Mouse (Mus musculus) MN1 (cell line): Measurements from ENCODE around the gene Rrp8.

ENCODE experiments used
- DNase-seq: peaks from one replicate; pipeline ENCODE4 v3.0.0-alpha.2; 2016; ENCODE audit warnings: low spot score

The Rrp8 gene

DNA sequence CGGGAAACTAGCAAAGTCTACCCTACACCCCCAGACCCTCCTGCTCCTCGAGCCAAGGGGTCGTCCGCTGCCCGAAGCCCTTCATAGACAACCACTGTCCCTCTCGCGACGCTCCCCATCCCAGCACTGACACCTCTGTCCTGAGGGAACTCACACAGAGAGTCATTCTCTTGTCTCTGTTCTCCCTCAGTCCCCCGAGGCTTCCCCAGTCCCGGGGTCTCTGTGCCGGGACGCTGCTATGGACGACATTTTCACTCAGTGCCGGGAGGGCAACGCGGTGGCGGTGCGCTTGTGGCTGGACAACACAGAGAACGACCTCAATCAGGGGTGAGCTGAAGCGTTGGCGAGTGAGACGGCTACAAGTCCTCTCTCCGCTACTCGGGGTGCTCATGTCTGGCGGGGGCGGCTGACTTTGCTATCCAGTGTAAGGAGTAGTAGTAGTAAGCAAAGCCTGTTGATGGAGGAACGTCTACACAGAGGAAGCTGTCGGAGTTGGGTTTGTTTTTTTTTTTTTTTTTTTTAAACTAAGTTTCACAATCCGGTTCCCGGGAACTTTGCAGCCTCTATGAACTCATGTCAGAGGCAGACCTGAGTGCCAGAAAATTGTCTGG is at the start of gene Rrp8:
TSS of gene Rrp8 (minus strand) at position 475 of the 611 bp plus-strand sequence.
- peak; percentile 32 for DNase-seq

DNA sequence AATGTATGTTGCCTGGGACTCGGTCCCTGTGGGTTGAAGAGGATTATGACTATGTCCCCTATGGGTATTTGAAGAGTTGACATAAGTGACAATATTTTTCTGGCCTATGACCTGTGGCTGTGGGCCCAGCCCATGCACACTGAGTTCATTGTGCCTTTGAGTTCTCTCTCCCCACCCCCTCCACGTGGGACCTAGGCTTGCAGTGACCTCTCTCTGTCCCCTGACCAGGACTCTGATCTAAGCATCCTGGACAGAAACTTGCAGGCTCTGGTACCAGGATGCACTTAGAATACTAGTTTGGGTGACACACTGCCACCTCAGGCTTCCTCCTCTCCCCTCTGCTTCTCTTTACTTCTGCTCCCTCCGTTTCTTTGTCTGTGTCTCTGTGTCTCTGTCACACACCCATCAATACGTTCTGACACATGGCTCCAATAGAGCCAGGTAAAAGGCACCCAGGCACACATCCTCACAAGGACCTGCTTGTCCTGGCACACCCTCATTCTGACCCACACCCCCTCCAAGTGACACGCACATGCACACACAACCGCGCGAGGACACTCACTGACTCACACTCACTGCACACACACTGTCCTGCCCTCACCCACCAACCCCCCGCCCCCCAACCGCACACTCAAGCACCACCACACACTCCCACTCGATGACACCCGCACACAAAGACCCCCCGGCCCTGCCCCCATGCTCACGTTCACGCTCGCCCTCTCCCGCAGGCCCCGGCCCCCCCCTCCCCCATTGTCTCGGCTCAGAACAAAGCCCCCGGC is 49.5 kb upstream of the Rrp8 start:
- peak; percentile 21 for DNase-seq

DNA sequence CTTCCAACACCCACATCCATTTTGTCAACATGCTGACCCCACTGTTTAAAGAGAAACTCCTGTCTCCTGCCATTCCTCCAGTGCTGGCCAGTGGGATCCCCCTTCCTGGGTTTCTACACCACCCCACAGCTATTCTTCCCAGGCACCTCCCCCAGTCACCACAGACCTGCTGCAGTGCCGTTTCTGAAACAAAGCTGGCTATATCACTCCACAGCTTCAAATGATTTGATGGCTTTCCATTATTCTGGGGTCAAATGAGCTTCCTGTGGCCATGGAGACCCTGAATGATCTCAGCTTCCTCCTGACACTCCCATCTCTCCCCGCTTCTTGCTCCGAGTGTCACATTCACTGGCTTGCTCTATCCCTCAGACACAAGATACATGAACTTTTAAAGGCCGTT is 47.4 kb upstream of the Rrp8 start:
- DNase-seq, result no peak

DNA sequence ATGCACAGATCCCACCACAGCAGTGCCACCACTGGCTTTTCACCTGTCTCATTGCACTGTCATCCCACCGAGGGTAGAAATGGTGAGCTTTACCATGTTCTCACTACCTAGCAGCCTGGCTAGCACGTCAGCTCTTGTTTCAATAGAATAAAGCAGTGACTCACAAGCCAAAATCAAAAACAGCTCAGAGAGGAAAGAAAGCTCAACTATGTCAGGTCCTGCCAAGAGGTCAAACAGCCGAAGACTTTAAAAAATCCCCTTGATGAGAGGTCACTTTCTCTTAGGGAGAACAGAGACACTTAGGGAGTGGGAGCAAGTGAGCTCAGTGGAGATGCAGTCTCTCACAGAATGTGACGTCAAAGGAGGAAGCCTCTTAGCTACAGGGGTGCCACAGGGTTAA is 46.7 kb upstream of the Rrp8 start:
- DNase-seq, result no peak

DNA sequence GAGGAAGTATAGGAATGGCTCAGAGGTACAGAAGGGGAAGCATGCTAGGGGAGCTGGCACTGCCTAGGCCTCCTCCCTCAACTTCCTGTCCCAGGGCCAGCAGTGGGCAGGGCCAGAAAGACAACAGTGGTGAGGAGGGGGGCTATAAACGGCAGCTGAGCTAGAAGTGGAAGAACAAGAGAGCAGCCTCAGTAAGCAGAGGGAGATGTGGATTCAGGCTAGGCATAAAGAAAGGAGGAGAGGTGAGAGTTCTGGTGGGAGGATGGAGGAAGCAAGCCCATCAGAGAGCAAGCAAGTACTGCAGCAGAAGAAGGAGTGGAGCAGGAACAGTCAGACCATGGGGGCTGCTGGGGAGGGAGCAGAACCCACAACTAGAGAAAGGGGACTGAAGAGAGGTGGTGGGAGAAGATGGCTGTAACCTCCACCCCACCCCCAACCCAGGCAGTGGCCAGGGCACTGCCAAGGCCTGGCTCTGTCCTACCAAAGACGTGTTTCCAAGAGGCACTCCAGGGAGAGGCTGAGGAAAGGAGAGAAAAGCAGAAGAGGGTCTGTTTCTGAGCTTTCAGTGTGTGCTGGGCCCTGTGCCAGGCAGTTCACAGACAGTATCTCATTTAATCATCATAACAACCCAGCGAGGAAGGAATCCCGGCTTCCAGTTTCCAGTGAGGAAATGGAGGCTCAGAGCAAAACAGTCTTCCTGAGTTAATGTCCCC is 41.5 kb upstream of the Rrp8 start:
- peak; percentile 69 for DNase-seq

DNA sequence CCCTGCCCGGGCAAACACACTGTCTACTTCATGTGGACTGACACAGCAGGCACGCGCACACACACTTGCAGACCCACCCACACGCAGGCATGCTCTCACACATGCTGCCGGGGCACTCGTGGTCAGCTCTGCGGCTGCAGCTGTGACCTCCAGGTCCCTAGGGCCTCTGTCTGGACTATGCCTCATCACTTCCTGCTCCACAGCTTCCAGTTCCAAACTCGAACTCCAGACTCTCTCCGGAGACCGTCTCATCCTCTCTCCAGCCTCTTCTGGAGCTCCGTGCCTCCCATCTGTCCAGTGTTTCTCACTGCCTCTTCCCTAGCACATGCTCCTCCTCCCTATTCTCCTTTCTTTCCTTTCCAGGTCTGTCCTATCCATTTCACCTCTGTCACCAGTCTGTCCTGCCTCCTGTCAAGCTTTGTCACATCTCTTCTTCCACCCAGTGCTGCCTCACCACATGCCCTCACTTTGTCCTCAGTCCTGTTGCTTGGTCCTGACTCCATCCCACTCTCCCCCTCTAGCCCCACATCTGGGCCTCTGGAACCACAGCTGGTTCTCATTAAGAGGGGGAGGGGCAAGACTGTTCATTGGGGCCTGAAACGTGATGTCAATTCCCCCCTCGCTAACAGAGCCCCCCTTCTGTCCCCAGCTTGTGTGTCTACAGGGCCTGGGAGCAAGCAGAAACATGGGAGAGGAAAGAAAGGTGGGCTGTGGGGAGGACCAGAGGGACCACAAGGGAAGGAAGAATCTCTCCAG is 40.8 kb upstream of the Rrp8 start:
- DNase-seq, result peak; percentile 78

DNA sequence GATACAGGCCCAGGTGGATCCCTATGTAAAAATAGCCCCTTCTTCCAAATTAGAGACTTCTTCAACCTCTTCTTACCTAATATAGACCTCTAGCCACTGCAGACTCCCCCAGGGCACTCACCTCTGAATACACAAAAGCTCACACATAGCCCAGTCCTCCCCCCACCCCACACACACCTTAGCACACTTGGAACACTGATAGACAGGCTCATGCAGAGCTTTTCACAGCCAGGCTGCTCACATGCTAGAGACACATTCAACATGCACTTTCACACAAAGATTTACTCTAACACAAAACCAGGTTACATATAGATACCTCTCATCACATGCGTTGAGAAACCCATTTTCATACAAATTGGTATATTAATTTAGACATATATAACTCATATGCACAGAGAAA is 40.1 kb upstream of the Rrp8 start:
- no peak for DNase-seq

DNA sequence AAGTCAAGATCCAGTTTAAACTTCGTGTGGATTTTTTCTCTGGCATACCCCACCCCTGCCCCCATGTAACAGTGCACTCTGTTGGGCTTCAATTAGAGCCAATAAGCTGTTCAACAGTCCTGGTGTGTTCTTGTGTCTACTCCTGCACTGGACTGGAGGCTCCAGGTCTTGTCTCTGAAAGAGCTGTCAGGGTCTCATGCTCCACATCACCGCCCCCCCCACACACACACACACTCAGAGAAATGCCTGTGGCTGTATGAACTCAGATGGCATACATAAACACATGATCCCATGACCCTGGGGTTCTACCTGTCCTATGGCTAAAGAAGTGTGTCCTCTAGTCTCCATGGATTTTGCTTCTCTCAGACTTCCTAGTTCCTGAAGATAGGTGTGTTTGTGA is 38.8 kb upstream of the Rrp8 start:
- DNase-seq, result no peak

DNA sequence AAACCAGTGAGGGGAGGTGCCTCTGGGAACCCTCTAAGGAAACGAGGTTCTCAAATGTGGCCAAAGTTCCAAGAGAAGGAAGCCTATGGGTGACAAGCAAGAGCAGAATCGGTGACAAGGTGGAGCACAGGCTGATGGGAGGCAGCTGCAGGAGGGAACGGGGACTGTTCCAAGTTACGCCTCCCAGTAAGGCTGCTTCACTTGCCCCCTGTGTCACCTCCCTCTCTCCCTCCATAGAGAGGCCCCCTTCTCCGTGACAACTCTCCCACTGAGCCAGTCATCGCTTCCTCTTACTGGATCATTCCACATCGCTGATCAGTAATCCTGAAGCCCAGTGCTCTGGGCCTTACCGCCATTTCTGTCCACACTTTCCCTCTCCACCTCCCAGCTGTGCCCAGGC is 37.5 kb upstream of the Rrp8 start:
- DNase-seq, result no peak

DNA sequence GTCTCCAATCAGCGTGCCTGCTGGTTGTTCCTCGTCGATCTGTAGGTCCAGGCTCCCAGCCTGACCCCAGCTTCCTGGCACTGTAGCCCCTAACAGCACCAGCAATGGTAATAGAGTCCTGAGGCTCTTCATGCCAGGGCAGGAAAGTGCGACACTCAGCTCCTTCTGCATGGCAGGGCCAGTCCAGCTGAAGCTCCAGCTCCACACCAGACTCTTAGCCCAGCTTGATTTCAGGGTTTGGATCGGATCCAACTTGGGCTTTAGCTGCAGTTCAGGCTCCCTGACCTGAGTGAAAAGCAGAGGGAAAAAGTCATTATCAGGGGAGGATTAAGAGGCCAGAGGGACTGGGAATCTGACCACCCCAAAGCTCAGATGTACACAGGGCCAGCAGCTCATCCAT is 35.9 kb upstream of the Rrp8 start:
- DNase-seq, result peak; percentile 43

DNA sequence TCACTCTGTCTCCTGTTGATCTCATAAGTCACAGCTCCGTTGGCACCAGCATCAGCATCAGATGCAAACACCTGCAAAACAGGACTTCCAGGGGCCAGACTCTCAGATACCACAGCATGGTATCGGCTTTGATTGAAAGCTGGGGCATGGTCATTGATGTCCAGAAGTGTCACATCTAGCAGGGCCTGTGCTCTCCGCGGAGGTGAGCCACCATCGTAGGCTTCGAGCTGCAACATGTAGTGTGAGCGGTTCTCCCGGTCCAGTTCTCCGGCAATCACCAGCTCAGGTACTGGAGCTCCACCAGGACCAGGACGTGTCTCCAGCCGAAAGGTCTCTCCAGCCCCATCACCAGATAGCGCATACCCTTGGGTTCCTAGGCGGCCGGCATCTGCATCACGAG is 35.1 kb upstream of the Rrp8 start:
- DNase-seq, result no peak

DNA sequence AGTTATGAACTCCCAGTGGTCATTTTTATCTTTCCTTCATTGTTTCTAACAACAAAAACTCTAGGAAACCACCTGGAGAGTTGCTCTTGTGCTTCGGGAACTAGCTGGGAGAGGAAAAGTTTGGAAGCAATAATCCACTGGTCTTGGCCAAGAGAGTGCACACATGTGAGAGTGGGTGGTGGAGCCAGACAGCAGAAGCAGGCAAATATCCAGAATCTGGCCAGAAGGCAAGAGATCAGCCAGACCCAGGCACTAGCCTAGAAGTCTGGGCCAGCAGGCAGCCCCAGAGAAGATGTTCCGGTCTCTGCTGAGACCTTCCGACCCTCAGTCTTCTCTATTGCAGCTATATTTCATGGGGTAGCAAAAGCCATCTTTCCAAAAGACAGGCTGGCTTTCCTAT is 32.8 kb upstream of the Rrp8 start:
- DNase-seq, result no peak

DNA sequence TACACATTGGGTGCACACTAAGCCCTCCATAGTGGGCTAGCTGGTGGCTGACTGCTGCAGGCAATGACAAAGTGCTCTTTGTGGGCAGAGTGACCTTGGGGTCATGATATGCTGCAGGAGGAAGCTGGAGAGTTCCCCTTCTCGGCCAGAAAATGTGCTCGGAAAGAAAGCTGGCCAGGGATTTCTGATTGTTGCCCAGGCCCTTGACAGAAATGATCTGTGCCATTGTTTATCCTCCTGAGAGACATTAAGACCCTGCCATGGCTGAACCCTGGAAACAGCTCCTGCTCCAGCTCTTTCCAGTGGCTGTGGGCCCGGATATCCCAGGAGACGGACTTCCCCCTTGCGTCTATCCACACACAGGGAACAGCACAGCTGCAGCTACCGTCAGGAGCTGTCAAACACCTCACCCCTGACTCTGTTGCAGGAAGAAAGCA is 30.6 kb upstream of the Rrp8 start:
- no peak for DNase-seq

DNA sequence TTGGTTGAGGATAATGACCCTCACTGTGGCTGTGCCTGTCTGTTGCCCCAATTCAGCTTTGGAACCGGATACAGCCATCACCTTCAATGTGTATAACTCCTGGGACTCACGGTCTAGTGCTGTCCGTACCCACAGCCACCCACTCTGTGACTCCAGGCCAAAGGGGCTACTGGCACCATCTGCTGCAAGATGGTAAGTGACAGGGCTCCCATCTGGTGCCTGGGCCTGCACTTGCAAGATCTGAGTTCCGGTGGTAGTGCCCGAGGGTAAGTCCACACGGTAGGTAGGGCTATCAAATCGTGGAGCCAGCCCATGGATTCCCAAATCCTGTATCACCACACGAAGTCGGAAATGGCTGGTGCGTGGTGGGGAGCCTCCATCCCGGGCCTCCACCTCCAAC is 27.1 kb upstream of the Rrp8 start:
- no peak for DNase-seq

DNA sequence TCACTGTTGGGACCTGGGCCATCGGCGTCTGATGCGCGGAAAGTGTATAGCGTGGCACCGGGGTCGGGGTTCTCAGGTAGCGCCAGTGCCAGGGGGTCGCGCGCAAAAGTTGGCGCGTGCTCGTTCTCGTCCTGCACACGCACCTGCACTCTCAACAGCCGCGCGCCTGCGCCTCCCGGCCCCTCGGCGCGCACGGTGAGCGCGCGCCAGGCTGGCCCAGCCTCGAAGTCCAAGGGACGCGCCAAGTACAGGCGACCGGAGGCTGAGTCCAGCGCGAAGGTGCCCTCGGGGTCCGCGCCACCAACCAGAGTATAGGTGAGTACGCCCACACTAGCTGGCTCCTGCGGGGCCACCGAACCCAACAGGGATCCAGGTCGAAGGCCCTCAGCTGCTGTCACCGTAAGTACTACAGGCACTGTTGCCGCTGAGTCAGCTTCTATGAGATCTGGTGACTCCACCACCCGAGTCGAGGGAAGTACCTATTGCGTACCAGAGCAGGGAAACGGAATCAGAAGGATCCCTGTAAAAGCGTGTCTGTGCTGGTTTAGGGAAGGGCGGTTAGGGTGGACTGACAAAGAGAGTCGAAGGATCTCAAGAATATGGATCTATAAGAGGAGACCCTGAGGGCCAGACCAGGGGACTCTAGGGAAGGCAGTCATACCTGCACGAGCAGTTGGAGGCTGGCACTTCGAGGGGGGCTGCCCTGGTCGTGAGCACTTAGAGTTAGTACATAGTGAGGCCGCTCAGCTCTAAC is 25.5 kb upstream of the Rrp8 start:
- DNase-seq, result no peak

DNA sequence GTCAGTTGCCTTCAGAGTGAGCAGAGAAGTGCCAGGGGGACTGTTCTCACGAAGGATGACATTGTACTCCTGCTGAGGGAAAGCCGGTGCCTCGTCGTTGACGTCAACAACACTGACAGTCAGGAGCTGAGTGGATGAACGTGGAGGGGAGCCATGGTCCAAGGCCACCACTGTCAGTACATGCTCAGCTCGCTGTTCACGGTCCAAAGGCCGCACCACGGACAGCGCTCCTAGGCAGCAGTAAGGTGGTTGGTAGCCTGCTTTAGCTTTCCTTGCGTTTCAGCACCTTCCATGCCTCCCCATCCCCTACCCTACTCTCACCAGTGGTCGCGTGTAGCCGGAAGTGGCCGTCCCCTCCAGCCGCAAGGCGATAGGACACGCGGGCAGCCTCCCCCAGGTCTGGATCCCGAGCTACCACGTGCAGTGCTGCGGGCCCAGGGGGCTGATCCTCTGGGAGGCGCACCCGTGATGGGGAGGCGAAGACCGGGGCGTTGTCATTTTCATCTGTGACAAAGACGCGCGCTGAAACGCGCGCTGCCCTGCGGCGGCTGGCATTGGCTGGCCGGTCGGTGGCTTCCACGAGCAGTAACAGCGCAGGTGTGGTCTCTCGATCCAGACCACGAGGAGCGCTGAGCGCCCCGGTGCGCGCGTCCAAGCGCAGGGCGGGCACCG is 24.8 kb upstream of the Rrp8 start:
- DNase-seq, result no peak

DNA sequence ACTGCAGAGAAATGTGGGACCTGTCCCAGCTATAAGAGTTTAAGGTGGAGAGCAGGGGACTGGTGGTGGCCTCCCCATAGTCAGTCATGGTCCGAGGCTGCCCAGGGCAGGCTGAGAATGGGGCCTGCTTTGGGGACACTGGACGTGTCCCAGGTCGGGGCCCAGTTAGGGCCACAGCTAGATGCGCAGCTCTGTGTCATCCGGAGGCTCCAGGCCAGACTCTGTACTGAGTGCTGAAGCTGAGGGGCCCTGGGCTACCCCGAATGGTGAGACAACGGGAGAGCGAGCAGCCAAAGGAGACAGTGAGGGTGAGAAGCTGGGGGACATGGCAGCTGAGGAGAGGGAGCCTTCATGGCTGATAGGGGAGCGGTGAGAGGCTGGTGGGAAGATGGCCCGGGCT is 16.1 kb upstream of the Rrp8 start:
- no peak for DNase-seq

DNA sequence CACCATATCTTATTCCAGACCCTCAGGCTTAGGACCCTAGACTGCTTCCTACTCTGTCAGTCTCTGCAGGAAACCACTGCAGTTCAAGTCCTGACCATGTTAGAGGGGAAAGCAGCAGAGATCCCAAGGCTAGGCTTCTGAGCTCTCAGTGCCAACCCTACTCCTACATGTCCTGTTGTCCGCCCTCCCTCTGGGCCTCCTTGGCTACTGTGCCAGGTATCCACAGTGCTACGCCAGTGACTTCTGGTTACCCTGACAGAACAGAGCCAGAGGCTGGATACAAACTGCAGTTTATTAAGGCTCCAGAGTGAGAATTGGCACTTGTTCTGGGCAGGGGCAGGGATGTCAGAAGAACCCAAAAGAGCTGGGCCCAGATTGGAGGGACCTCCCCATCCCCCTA is 15.5 kb upstream of the Rrp8 start:
- peak; percentile 13 for DNase-seq

DNA sequence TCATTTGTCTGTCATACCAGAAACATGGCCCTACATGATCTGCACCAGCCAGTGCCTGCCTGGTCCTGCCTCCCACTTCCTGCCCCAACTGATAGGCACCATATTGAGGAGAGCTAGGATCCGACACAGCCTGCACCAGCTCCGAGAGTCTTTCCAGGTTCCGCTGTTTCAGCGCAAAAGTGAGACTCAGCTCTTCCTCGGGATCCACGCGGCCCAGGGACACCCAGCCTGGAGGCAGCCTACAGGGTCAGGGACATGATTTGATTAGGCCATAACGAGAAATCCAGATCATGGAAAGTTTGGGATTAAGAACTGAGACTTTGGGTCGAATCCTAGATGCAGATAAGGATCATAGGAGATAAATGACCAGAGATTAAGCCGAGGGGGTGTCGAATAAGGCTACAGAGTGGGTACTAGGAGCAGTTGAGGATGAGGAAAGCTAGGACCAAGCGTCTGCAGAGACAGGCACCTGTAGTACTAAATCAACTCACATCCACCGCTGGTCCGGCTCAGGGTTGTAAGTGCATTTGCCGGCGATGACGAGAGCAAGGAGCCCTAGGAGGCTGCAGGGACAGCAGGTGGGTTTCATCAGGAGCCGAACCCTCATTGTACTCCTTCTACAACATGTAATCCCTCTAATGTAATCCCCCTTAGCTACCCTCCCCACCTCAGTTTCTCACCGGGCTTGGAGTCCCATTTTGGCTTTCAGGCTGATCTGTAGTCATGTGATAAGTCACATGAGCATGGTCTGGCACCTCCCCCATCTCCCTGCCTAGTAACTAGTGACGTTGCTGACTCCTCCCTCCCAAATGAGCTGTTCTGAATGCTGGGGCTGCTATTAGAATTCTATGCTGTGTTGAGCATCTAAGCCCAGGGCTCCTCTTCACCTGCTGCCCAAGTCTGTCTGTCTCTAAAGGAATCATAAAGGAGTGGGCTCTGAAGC is 14.6 kb upstream of the Rrp8 start, which contains the start of gene Tpp1:
TSS of gene Tpp1 (minus strand) at position 745 of the 943 bp plus-strand sequence.
- peak; percentile 93 for DNase-seq

DNA sequence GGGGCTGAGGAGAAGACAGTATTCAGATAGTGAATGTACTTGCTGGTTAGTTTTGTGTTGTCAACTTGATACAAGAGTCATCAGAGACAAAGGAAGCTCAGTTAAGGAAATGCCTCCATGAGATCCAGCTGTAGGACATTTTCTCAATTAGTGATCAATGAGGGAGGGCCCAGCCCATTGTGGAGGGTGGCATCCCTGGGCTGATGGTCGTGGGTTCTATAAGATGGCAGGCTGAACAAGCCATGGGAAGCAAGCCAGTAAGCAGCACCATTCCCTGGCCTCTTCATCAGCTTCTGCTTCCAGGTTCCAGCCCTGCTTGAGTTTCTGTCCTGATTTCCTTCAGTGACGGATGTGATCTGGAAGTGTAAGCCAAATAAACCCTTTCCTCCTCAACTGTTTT is 10.6 kb upstream of the Rrp8 start:
- DNase-seq, result no peak
